Mouse (Mus musculus) cerebellum, adult 2 months (tissue): ENCODE measurements around the gene Rbp4. TPM values are rescaled to one million over a fixed set of nuclear protein-coding genes. Genes with fewer than 3 reads are reported as not detected.

Experiments
- DNase-seq, 2 experiments: peaks; one replicate each; pipeline ENCODE4 v3.0.0; 2021
- H3K27ac ChIP-seq: fragments of 200-500 bp; 2 replicates; pipeline ENCODE4 v1.5.1; 2012; ENCODE audit warnings: low read length, control low read depth, inconsistent platforms; ENCODE audit not compliant: insufficient read depth
- H3K27me3 ChIP-seq: fragments of 200-500 bp; 2 replicates; pipeline ENCODE4 v1.6.1; 2012; ENCODE audit warnings: inconsistent platforms, mild to moderate bottlenecking, low read length, moderate library complexity; ENCODE audit not compliant: control insufficient read depth, insufficient read depth
- H3K4me1 ChIP-seq: fragments of 200-500 bp; 2 replicates; pipeline ENCODE4 v1.6.1; 2011; ENCODE audit warnings: low read length; ENCODE audit not compliant: control insufficient read depth, insufficient read depth
- H3K4me3 ChIP-seq: fragments of 200-500 bp; replicated peaks from 2 replicates; pipeline ENCODE3; 2011; ENCODE audit warnings: mild to moderate bottlenecking, low read depth, low read length, control low read depth; ENCODE audit not compliant: insufficient read depth
- CTCF ChIP-seq: fragments of 200-500 bp; IDR thresholded peaks from 2 replicates; pipeline ENCODE4 v1.5.1; 2011; ENCODE audit warnings: low read depth, mild to moderate bottlenecking, control low read depth, low read length, moderate library complexity, borderline replicate concordance; ENCODE audit not compliant: insufficient read depth
- POLR2A ChIP-seq: fragments of 200-500 bp; IDR thresholded peaks from 2 replicates; pipeline ENCODE4 v1.6.1; 2011; ENCODE audit warnings: low read length, control low read depth, borderline replicate concordance; ENCODE audit not compliant: insufficient read depth
- WGBS: fragments of 180-500 bp; shearing (Covaris S2); methylation state at CpG from one replicate; pipeline ENCODE4 v1.1.7; 2018; 5-methylcytosine and 5-hydroxymethylcytosine counted together
- polyA plus RNA-seq: library from polyadenylated mRNA; depleted of rRNA; stranded (reverse); fragments of >200 nt; gene quantifications from 2 replicates; pipeline ENCODE4 v1.2.3, GENCODE M21; 2012

Gene Rbp4
- polyA plus RNA-seq, 1 experiment, result 7.9 TPM

DNA sequence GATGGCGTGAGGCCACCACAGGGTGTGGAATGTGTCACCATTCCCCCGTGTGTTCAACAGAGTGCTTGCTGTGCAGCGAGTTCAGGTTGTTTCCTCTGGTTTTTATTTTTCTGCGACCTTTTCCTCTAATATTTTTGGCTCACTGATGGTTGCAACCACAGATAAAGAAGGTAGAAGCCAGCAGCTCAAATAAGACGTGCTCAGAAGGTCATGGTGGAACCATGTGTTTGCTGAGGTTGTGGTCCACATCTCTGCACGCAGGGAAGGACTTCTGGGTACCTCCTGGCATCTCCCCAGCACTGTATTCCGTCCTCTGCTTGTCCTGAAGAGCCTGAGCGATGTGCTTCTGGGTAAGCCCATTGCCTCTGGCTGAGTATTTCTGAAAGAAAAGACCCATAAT, 1.6 kb upstream of the Rbp4 start:
- DNase-seq, result no peak
- H3K4me3 ChIP-seq, result no peak overlapping the region
- H3K27ac ChIP-seq, result no peak overlapping the region
- peaks cover 3% of the 10 kb centered on the region; the same call in 1 of the 2 replicates for H3K27me3 ChIP-seq
- 65% methylated on average over 8 of the region's 8 CpGs for WGBS
- no peaks in the 10 kb centered on the region; the same call in 1 of the 2 replicates for H3K4me1 ChIP-seq
- no peak for TF ChIP-seq CTCF
- TF ChIP-seq POLR2A, result no peak

DNA sequence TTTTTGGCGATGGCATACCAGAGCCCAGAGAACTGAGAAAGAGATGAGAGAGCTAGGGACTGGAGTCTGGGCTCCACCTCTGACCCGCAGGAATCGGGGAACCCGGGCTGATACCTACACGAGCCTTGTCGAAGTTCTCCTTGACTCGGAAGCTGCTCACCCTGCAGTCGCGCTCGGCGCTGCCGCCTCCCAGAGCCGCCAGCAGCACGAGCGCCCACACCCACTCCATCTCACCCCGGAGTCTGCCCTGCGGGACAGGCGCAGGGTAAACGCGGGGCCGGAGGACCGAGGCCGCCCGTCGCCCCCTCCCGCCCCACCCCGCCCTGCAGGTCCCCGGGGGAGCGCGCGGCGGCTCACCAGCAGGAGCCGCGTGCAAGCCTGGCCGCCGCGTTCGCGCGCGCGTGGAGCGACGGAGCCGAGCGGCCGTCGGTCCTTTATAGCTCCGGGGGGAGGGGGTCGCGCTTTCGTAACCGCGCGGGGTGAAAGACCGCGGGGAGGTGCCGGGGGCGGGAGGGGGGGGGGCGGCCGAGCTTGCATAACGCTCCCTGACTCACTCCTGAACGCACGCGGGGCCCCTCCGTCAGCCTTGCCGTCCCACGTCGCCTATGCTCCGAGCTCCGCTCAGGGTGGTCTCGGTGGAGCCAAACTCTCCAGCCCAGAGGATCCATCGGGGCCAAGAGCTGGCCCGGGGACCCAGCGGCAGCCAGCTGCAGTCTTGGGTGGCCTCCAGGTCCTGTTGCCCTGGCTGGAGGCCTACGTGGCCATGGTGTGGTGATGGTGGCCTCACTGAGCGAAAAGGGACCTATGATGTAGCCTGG, 471 bp downstream of the Rbp4 start:
- under 1% methylated on average over 66 of the region's 77 CpGs for WGBS
- TF ChIP-seq POLR2A, result no peak
- TF ChIP-seq CTCF, result no peak
- H3K4me3 ChIP-seq, result no peak overlapping the region
- peaks cover 3% of the 10 kb centered on the region; the same call in 1 of the 2 replicates for H3K27me3 ChIP-seq
- no peak overlapping the region for H3K27ac ChIP-seq
- DNase-seq, result no peak
- no peaks in the 10 kb centered on the region; the same call in 1 of the 2 replicates for H3K4me1 ChIP-seq

- H3K27me3 ChIP-seq, result peaks cover 3% of the 10 kb centered on the region; the same call in 1 of the 2 replicates
- 15% methylated on average over 9 of the region's 9 CpGs for WGBS
- no peak overlapping the region for H3K4me3 ChIP-seq
- no peak for DNase-seq
- TF ChIP-seq POLR2A, result no peak
- TF ChIP-seq CTCF, result no peak
- H3K27ac ChIP-seq, result no peak overlapping the region
- H3K4me1 ChIP-seq, result no peaks in the 10 kb centered on the region; the same call in 1 of the 2 replicates
Measured at GRCm38 (mm10) chr19:38123921-38124320, 1.2 kb downstream of the Rbp4 start.

DNA sequence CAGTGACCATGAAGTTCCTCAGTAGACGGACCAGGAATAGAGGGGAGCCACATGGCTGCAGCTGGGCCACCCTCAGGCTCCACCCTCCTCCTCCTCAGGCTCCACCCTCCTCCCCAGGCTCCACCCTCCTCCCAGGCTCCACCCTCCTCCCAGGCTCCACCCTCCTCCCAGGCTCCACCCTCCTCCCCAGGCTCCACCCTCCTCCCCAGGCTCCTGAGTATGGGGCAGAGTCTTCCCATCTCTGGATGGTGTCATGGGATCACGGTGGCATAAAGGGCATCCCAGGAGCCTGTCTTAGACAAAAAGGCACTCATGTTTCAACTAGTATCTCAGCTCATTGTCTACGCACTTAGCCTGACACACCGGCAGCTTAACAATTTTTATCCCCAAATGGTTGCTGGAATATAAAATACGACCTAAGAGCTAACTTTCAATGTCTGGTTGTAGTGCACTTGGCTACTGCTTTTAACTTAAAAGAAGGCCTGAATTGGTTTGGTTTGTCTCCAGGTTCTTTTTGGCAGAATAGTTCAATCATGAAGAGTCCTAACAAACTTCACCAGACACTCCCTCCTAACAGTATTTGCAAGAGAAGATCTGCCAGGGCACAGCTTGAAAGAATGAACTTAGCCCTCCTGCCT, 4.8 kb downstream of the Rbp4 start:
- no peak for TF ChIP-seq POLR2A
- TF ChIP-seq CTCF, result no peak
- 72% methylated on average over 5 of the region's 5 CpGs for WGBS
- Histone ChIP-seq H3K4me1 (no peaks in the 10 kb centered on the region; the same call in 1 of the 2 replicates), H3K27me3 (peaks cover 3% of the 10 kb centered on the region; the same call in 1 of the 2 replicates), H3K27ac (no peak overlapping the region), H3K4me3 (no peak overlapping the region)
- DNase-seq, result no peak

GRCm38 (mm10) chr19:38114834-38115491, 10.1 kb downstream of the Rbp4 start:
- TF ChIP-seq CTCF (no peak), POLR2A (no peak)
- WGBS, result 92% methylated on average over 7 of the region's 7 CpGs
- DNase-seq, result no peak
- no peaks in the 10 kb centered on the region for H3K27me3 ChIP-seq
- no peaks in the 10 kb centered on the region for H3K4me1 ChIP-seq
- H3K27ac ChIP-seq, result no peak overlapping the region
- no peak overlapping the region for H3K4me3 ChIP-seq

DNA sequence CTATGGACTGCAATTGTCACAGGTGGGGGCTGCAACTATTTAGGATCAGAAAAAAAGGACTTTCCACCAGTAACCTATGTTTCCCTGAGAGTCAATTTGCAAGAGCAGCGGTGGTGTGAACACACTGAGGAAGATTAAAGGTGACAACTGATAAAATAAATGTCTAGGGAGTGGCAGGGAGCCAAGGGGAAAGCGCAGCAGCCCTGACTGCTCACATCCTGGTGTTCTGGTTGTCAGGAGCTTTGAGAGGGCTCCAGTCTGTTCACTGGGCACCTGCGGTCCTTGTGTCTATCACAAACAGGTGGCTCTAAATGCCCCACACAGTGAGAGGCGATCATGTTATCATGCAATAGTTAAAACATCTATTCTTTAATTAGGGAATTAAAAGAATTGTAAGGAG, 12.5 kb downstream of the Rbp4 start:
- Histone ChIP-seq H3K27me3 (no peaks in the 10 kb centered on the region), H3K4me3 (no peak overlapping the region), H3K4me1 (no peaks in the 10 kb centered on the region), H3K27ac (no peak overlapping the region)
- TF ChIP-seq POLR2A (no peak), CTCF (no peak)
- 19% methylated on average over 4 of the region's 4 CpGs for WGBS
- DNase-seq, result no peak

- no peak overlapping the region for H3K4me3 ChIP-seq
- no peaks in the 10 kb centered on the region for H3K4me1 ChIP-seq
- DNase-seq, result no peak
- no peaks in the 10 kb centered on the region for H3K27me3 ChIP-seq
- 66% methylated on average over 8 of the region's 8 CpGs for WGBS
- H3K27ac ChIP-seq, result no peak overlapping the region
- TF ChIP-seq POLR2A (no peak), CTCF (no peak)
Measured at GRCm38 (mm10) chr19:38111056-38111455, 14.0 kb downstream of the Rbp4 start.
